Mouse (Mus musculus) retina, postnatal 7 days (tissue): ENCODE data around the gene Pcsk4.

Experiments
- DNase-seq: peaks from one replicate; pipeline ENCODE4 v3.0.0-alpha.2; 2012; ENCODE audit warnings: low read depth, low spot score

The Pcsk4 gene

GRCm38 (mm10) chr10:80271870-80272585 lies 57.3 kb downstream of the Pcsk4 start:
- DNase-seq = no peak
